Mouse (Mus musculus) stomach, postnatal 0 days (tissue): Measurements from ENCODE around the gene Nr2e1. TPM values are rescaled to one million over a fixed set of nuclear protein-coding genes. Genes with fewer than 3 reads are reported as not detected.

Experiments
- ATAC-seq: fragments of 200-750 bp; cut with Nextera tagmentation; 2 replicates; pipeline ENCODE4 v1.8.0; 2017; ENCODE audit not compliant: low FRiP score, low TSS enrichment
- DNase-seq: peaks from one replicate; pipeline ENCODE4 v3.0.0-alpha.2; 2016; ENCODE audit warnings: low spot score
- H3K27ac ChIP-seq: fragments of 300-500 bp; sonication (generic); replicated peaks from 2 replicates; pipeline ENCODE4 v1.5.1; 2014; ENCODE audit warnings: mild to moderate bottlenecking, control low read depth
- H3K27me3 ChIP-seq: fragments of 300-500 bp; sonication (generic); 2 replicates; pipeline ENCODE4 v1.6.1; 2014; ENCODE audit warnings: low read length; ENCODE audit not compliant: control insufficient read depth, insufficient read depth
- H3K36me3 ChIP-seq: fragments of 300-500 bp; sonication (generic); 2 replicates; pipeline ENCODE4 v1.6.1; 2014; ENCODE audit warnings: low read length, mixed read lengths; ENCODE audit not compliant: control insufficient read depth, insufficient read depth
- H3K4me1 ChIP-seq: fragments of 300-500 bp; sonication (generic); replicated peaks from 2 replicates; pipeline ENCODE4 v1.6.1; 2014; ENCODE audit warnings: antibody characterized with exemption; ENCODE audit not compliant: control insufficient read depth, insufficient read depth
- H3K4me2 ChIP-seq: fragments of 300-500 bp; sonication (generic); replicated peaks from 2 replicates; pipeline ENCODE4 v1.6.1; 2014; ENCODE audit warnings: low read depth, mild to moderate bottlenecking, control low read depth, moderate library complexity
- H3K4me3 ChIP-seq: fragments of 300-500 bp; sonication (generic); 2 replicates; pipeline ENCODE4 v1.5.1; 2014; ENCODE audit warnings: low read depth, low read length, control low read depth
- H3K9ac ChIP-seq: fragments of 300-500 bp; sonication (generic); 2 replicates; pipeline ENCODE4 v1.6.1; 2014; ENCODE audit warnings: mild to moderate bottlenecking, low read length, control low read depth, mixed read lengths
- H3K9me3 ChIP-seq: fragments of 300-500 bp; sonication (generic); 2 replicates; pipeline ENCODE4 v1.6.1; 2016; ENCODE audit warnings: low read length; ENCODE audit not compliant: control insufficient read depth
- CTCF ChIP-seq: IDR thresholded peaks from 2 replicates; pipeline ENCODE4 v1.5.1; 2016; ENCODE audit warnings: antibody characterized with exemption, low read depth, mild to moderate bottlenecking, moderate library complexity
- EP300 ChIP-seq: optimal IDR thresholded peaks from 2 replicates; pipeline ENCODE3; 2016; ENCODE audit warnings: antibody characterized with exemption
- WGBS: fragments of 180-500 bp; shearing (Covaris S2); extraction: QIAGEN DNeasy Blood & Tissue Kit; methylation state at CpG from one replicate; pipeline ENCODE4 v1.1.7; 2014; 5-methylcytosine and 5-hydroxymethylcytosine counted together
- polyA plus RNA-seq: library from polyadenylated mRNA; unstranded; fragments of >200 nt; fragmentation: Nextera tagmentation; extraction: Ambion mirVana; gene quantifications from 2 replicates; pipeline ENCODE4 v1.2.1, GENCODE M21; 2015

Gene Nr2e1
- polyA plus RNA-seq, 1 experiment from 2014 or later, result not detected

DNA sequence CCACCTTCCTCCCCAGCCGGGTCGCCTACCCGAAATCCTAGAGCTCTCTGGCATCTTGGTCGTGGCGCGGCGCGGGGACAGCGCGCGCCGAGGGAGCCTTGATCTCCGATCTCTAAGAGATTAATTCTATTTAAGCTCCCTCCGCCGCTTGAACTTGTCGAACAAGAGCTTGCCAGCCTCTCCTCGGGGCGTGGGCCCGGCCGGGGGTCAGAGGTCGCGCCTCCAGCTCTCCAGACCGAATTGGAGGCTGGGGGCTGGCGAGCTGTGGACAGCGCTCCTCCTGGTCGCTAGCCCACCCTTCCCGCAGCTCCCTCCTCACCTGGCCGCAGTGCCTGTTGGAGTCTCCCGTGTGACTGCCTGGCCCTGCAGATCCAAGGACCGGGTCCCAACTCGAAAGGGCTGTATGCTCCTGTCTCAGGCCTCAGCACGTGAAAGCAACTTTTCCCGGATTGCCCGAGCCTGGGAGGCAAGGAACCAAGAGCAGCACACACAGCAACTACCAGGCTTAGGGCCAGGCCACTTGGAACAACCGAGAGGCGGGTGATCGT is 1.1 kb upstream of the Nr2e1 start:
- Histone ChIP-seq H3K4me2 (no peak overlapping the region), H3K4me3 (peak overlapping the region; percentile 12; the same call in 1 of the 2 replicates)
- 3% methylated on average over 36 of the region's 37 CpGs for WGBS

DNA sequence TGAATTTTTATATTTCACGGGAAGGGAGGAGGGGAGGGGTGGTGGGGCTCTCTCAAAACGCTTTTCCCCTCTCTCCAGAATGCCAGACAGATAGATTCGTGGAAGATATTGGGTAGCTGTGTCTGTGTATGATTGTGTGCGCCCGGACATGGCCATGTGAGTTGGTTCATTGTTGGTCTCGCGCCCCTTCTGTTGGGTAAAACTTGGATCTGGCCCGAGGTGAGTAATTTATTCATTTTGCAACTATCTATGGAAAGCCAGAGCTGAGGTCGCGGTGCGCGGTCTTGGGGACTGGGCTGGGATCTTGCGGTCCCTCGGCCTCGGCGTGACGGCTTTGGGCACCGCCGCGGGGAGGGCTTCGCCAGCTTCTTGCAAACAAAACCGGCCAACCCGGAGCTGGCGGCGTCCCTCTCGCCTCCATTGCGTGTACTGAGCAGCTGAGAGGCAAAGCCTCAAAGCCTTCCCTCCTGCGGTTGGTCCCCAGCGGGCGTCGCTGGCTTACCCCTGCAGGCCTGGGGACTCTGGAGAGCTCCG is 537 bp upstream of the Nr2e1 start:
- Histone ChIP-seq H3K36me3 (no peaks in the 10 kb centered on the region), H3K9ac (no peak overlapping the region), H3K27me3 (peaks cover 51% of the 10 kb centered on the region), H3K27ac (no peak overlapping the region), H3K4me1 (no peaks in the 10 kb centered on the region), H3K9me3 (no peaks in the 10 kb centered on the region), H3K4me3 (peak overlapping the region; percentile 12; the same call in 1 of the 2 replicates), H3K4me2 (peak overlapping the region; percentile 27; the same call in 1 of the 2 replicates)
- TF ChIP-seq EP300, result no peak
- no peak for TF ChIP-seq CTCF
- no peak for ATAC-seq
- WGBS, result 1% methylated on average over 32 of the region's 32 CpGs
- DNase-seq, result no peak

More for the DNA sequence above, 1.1 kb upstream of the Nr2e1 start:
- Histone ChIP-seq H3K36me3 (no peaks in the 10 kb centered on the region), H3K4me1 (no peaks in the 10 kb centered on the region), H3K9ac (no peak overlapping the region), H3K27me3 (peaks cover 49% of the 10 kb centered on the region), H3K9me3 (no peaks in the 10 kb centered on the region), H3K27ac (no peak overlapping the region)
- no peak for ATAC-seq
- no peak for DNase-seq
- TF ChIP-seq EP300, result no peak
- TF ChIP-seq CTCF, result no peak

DNA sequence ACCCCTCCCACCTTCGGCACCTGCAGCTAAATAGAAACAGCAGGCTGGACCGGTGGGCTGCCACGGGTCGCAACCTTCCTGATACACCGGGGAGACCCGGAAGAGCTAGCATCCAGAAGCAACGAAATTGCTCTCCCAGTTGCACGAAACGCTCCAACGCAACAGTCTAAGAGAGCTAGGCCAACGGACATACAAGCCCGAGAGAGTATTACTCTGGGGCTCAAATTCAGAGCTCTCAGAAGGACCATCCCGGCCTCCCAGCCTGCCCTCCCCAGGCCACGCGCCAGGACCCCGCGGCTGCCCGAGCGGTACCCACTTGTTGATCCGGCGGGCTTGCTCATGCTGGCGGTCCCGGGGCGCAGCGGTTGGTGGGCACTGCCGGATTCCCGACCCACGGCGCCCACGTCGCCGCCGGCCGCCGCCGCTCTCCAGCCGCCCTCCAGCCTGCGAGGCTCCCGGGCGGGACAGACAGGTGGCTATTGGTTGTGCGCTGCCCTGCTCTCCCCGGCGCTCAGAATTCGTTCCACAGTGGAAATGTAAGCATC is 794 bp downstream of the Nr2e1 start:
- H3K9ac ChIP-seq, result no peak overlapping the region
- H3K36me3 ChIP-seq, result no peaks in the 10 kb centered on the region
- H3K4me2 ChIP-seq, result no peak overlapping the region
- no peaks in the 10 kb centered on the region for H3K4me1 ChIP-seq
- H3K9me3 ChIP-seq, result no peaks in the 10 kb centered on the region
- no peak for DNase-seq
- H3K4me3 ChIP-seq, result no peak overlapping the region
- no peak overlapping the region for H3K27ac ChIP-seq
- WGBS, result 0% methylated on average over 44 of the region's 44 CpGs
- peaks cover 50% of the 10 kb centered on the region for H3K27me3 ChIP-seq
- TF ChIP-seq CTCF (no peak), EP300 (no peak)
- no peak for ATAC-seq

DNA sequence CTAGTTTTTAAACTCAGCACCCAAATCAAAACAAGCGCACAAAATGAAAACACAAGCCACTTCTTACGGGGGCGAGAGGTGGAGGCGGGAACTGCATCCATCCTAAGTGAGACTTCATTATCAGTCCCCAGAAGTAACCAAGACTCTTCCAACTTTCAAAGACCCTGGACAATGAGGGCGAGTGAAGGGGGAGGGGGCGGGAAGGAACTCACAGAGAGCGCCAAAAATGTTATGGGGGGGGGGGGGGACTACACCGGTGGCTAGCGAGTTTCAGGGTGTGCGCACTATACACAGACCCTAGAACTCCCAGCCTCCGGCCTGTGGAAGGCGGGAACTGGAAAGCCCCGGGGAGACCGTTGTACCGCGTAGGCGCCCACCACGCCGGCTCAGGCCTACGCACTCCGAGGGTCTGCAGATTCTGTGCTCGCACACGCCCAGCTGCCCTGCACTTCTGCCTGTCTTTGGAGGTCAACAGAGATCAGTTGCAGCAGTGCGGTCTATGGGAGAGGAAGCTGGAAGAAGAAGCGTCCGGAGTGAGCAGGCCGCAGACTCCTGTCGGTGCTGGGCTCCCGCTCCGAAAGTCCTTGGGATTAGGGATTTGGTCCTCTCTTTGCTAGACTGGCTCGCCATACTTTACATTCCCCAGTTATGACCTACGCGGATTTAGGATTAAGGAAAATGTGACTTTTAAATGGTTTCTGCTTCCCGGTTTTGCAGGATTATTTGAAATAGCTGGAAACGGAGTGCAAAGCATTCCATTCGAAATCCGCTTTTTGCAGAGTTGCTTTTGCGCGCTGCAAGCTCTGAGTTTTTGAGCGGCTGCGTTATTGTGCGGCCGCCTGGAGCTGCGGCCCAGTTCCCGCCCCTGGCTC is 1.5 kb downstream of the Nr2e1 start:
- Histone ChIP-seq H3K4me2 (no peak overlapping the region), H3K4me3 (no peak overlapping the region; the same call in 1 of the 2 replicates), H3K9ac (no peak overlapping the region), H3K27ac (no peak overlapping the region), H3K27me3 (peaks cover 49% of the 10 kb centered on the region), H3K9me3 (no peaks in the 10 kb centered on the region), H3K4me1 (no peaks in the 10 kb centered on the region), H3K36me3 (no peaks in the 10 kb centered on the region)
- DNase-seq (no peak), ATAC-seq (no peak; the same call in 1 of the 2 replicates)
- no peak for TF ChIP-seq CTCF
- TF ChIP-seq EP300, result no peak
- 4% methylated on average over 44 of the region's 45 CpGs for WGBS

DNA sequence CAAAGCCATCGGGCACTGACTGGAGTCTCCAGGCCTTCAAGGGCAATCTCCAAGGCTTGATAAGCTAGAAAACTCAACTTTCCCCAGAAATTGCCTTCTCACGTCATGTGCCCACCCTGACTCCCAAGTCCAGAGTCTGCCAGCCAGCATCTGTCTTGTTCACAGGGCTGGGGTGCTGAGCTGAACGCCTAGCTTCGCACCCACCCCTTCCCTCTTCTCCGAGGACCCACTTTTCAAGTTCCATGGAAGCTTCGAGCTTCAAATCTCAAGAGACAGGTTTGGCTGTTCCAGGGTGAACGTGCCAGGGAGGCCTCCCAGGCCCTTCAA is 2.5 kb downstream of the Nr2e1 start:
- ATAC-seq (no peak), DNase-seq (no peak)
- WGBS, result 15% methylated on average over 7 of the region's 7 CpGs
- Histone ChIP-seq H3K27ac (no peak overlapping the region), H3K9ac (no peak overlapping the region), H3K27me3 (peaks cover 41% of the 10 kb centered on the region), H3K4me3 (no peak overlapping the region), H3K4me2 (no peak overlapping the region), H3K36me3 (no peaks in the 10 kb centered on the region), H3K4me1 (no peaks in the 10 kb centered on the region), H3K9me3 (no peaks in the 10 kb centered on the region)
- TF ChIP-seq CTCF (no peak), EP300 (no peak)
